Mouse (Mus musculus) mouse trophoblast stem cell (cell line): ENCODE results near the gene Skiv2l.
"Not testable (repeated sequence)": the region's sequence is repeated elsewhere in the genome, so short reads cannot be mapped to it uniquely, and the experiment has no call there.

ENCODE experiments used
- in situ Hi-C, 2 experiments: fragments of 300-500 bp; cut with MseI, MboI; formaldehyde crosslinking; loops; 2 replicates in 1 of 2; 3 replicates in 1 of 2; pipeline ENCODE4 v1.15.1; 2025

The Skiv2l gene

DNA sequence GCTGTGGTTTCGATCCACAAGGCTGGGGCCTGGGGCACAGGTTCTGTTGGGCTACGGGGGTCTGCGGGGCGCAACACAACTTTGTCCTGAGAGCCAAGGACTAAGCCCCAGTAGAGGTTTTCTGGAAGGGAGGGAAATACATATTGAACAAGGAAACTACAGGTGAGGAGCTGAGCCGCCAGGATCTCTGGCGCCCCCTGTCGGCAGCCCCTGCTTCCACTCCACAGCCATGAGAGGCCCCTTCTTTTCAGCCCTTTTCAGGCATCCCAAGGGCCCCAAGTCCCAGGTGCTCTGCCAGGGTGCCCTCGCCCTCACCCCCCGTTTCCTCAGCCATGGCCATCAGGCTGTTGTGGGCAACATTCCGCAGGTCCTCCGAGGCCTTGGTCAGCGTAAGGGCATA lies 36.3 kb downstream of the Skiv2l start:
- in situ Hi-C loops = not testable (repeated sequence)

DNA sequence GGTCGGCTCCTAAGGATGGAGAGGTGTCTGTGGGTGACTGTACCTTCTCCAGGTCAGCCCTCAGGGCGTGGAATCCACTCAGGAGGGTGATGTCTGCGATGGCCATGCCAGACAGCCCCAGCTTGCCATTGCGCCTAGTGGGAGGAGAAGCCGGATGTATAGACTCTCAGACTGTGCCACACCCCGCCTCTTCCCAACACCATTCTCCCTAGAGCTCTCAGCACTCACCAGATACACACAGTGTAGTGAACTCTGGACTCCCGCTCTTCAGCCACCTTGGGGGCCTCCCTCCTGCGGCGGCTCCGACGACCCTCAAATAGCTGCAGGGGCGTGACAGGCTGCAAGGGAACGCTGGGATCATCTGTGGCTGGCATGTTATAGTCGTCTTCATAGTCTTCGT lies 38.7 kb downstream of the Skiv2l start:
- in situ Hi-C loops = no loop called here

DNA sequence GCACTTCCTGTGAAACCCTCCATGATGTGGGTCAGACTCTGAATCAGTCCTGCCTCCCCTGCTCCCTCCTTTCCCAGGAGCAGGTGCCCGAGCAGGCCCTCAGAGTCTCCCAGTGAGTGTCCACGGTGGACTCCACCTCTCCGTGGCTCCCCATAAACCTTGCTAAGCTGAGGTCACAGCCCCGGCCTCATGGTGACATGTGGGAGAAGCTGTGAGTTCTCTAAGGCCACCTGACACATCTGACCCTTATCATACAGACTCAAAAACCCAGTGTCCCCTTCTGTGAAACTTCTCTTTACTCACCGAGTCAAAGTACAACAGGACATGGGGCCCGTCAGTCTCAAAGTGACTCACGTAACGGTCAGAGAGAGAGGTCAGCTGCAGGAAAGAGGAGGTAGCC lies 39.2 kb downstream of the Skiv2l start:
- in situ Hi-C loops = not testable (repeated sequence)

DNA sequence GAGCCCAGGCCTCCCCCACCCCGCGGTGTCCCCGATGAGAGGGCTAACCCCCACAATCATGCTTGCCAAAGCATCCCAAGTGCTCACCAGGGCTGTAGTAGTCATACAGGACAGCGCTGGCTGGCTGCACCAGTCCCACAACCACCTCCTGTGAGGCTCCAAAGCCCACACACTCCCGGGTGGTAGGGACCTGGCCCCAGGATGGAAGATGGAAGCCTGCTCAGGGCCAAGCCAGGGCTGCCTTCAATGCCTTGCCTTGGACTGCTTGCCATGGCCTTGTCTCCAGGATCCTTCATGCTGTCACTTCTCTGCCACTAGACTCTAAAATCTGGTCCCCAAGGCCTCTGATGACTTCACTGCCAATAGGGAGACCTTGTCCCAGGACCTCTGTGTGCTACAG lies 39.6 kb downstream of the Skiv2l start:
- in situ Hi-C loops = not testable (repeated sequence)

DNA sequence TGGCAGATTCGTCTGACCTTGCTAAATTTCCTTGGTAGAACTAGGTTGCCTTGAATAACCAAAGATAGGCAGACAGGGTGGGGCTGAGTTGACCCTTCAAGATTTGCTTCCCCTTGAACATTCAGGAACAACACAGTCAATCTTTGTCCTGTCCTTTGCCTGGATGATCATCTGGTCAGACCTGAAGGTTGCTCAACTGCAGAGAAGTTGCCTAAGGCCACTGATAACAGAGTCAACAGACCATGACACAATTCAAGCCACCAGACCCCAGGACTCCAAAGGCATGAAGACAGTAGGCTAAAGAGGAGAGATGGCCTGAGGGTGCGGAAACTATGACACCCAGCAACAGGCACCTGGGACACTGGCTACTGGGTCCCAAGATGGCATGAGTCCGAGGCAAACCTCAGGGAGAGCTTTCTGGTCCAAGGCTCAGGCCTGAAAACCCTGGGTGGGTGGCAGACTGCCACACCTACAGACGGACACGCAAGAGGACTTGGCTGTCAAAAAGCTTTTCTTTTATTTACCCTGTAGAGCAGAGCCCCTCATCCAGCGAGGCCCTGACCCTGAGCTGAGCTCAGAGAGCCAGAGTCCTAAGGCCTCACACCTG lies 41.3 kb downstream of the Skiv2l start:
- in situ Hi-C loops = no loop called here

DNA sequence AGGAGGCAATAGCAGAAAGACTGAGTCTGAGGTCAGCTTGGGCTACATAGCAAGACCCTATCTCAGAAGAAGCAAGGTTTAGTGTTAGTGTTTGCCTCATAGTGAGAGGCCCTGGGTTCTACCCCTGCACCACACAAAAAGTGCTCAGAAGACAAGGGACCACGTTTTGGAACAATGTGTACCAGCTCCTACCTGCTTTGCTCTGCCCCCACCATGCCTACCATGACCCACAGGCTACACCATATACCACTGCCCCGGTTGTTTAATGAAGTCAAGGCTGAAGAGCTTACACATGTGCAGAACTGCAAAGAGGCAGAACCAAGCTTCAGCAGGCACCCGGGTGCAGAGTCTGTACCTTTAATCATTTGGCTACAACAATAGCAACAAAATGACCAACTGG lies 42.8 kb downstream of the Skiv2l start:
- in situ Hi-C loops = no loop called here

DNA sequence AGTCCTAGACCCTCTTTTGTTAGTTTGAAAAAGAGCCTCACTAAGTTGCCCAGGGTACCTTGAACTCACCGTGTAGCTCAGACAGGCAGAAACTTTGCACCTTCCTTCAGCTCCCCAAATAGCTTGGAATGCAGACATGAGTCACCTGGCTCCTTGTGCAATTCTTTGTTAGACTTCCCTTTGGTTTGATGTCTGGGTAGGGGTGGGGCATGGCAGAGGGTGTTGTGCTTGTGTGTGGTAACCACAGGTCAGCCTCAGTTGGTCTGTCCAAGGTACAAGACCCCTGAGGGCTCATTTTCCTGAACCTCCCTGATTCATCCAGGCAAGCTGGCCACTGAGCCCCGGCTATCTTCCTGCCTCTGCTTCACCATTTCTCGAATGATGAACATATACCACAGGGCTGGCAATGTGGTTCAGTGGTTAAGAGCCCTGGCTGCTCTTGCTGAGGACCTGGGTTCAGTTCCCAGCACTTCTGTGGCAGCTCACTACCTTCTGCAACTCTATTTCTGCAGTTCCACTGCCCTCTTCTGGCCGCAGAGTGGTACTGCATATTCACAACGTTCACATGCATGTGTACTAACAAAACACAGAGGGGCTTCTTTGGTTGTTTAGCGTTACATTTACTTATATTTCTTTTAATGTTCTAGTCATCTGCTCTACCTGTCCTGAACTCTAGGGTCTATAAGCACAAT lies 45.0 kb downstream of the Skiv2l start:
- in situ Hi-C loops = loop anchor here in 1 of 2 experiments (5.0 kb wide), 1 partner anchor 83 kb away; no protein-coding TSS in a partner anchor

DNA sequence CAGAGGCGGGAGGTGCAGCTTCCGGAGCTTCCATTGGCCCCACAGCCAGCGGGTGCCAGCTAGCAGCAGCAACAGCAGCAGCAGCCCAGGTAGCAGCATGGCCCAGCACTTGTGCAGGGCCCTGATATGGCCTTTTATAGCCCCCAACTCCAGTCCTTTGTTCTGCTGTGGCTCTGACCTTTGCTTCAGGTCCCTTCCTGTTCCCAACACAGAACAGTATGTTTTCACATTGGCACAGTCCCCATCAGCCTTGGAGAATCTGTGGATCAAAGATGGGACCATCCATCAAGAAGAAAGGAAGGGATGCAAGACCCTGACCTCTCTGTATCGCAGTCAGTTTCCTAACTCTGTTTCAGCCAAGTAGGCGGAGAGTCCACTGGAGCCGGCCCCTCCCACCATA lies 45.7 kb downstream of the Skiv2l start, which contains the start of gene Cyp21a1:
TSS of gene Cyp21a1 (minus strand) at position 261 of the 400 bp plus-strand sequence.
- in situ Hi-C loops = loop anchor here in 1 of 2 experiments (5.0 kb wide), 1 partner anchor 82 kb away; no protein-coding TSS in a partner anchor

DNA sequence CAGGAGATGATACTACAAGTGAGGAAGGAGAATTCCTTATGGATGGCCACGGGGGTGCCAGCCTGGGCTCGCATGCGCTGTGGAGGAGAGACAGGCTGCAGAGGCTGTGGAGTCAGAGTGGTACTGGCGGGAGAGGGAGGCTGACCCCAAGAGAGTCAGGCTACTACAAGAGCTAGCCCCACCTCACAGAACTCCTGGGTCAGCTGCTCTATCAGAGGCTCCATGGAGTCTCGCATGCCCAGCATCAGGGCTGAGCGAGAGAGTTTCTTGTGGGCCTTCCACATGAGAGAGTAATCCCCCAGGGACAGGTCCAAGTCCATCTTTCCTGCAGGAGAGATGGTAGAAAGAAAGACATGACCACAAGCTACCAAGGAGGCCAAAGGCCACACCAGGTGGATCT lies 46.6 kb downstream of the Skiv2l start:
- in situ Hi-C loops = loop anchor here in 1 of 2 experiments (5.0 kb wide), 1 partner anchor 81 kb away; no protein-coding TSS in a partner anchor

DNA sequence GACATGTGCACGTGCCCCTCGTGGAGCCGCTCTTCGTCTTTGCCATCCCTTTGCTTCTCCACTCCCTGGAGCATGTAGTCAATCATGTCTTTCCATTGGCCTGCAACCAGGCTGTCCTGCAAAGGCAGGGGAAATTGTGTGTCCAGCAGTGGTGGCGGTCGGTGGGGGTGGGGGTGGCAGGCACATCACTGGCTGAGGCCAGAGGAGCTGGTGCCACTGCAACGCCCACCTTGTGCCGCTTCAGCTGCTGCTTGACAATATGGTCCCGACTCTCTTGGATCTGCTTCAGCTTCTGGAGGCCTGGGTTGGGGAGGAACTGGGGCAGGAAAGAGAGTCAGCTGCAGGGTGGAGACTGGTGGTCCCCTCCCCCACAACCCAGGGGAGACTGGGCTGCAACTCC lies 47.3 kb downstream of the Skiv2l start:
- in situ Hi-C loops = loop anchor here in 1 of 2 experiments (5.0 kb wide), 1 partner anchor 80 kb away; no protein-coding TSS in a partner anchor

DNA sequence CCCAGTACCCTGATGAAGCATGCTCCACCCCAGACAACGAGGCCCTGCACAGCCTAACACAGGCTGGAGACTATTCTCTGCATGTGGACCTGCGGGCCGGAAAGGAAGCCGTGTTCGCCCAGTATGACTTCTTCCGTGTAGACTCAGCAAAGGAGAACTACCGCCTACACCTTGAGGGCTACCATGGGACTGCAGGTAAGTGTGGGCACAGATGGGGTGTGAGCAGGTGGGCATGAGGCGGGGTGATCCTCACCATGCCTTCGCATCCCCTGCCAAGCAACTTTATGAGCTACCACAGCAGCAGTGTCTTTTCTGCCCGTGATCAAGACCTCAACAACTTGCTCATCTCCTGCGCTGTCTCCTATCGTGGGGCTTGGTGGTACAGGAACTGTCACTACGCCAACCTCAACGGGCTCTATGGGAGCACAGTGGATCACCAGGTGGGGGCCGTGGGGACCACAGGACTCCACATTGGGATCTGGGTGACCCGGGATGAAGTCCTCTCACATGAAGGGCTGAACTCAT lies 49.2 kb downstream of the Skiv2l start:
- in situ Hi-C loops = loop anchor here in 1 of 2 experiments (5.0 kb wide), 1 partner anchor 79 kb away; no protein-coding TSS in a partner anchor

DNA sequence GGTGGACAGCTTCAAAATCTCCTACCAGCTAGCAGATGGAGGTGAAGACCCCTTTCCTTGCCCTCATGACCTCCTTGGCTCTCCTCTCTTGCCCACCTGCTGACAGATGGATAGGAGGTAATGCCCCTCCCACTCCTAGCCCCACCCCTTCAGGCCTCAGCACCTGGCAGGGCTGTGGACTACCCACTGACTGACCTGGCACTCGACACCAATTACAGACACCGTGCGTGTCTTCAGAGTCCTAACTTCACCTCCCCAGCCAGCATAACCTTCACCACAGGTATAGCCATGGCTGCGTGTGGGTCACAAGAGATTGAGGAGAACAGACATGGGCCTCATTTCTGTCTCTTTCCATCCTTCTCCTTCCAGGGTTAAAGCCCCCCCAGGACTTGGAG lies 50.5 kb downstream of the Skiv2l start:
- in situ Hi-C loops = no loop called here

DNA sequence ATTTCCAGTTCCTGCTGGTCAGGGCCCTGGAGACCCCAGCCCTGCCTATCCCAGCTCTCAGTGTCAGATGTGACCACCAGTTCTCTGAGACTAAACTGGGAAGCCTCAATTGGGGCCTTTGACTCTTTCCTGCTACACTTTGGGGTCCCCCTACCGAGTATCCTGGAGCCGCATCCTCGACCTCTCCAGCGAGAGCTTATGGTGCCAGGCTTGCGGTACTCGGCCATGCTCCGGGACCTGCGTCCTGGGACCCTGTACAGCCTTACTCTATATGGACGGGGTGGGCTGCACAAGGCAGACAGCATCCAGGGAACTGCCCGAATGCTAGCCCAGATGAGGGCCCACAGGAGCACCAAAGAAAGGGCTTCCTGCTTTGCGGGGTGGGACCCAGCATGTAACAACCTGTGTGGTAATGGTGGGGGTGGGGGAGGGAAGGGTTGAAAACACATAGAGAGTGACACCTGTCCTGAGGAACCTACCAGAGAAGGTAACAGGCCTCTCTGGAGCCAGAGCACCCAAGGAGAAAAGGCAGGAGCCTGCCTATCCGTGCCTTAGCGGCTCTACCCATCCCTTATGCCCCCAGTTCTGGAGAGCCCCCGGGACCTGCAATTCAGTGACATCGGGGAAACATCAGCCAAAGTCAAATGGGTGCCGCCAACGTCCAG lies 51.0 kb downstream of the Skiv2l start:
- in situ Hi-C loops = no loop called here

DNA sequence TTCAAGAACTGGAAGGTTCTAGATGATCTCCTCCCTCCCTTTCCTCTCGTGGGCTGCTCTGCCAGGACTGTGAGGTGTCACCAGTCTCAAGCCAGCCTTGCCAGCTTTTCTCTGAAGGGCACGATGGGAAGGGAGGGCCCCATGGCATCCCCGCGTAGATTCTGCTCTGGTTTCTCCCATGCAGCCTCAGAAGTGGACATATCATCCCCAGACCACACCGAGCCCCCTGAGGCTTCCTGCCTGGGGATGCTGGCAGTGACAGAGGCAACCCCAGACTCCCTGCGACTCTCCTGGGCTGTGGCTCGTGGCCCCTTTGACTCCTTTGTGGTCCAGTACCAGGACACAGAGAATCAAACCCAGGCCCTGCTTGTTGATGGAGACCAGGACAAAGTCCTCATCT lies 51.9 kb downstream of the Skiv2l start:
- in situ Hi-C loops = not testable (repeated sequence)

DNA sequence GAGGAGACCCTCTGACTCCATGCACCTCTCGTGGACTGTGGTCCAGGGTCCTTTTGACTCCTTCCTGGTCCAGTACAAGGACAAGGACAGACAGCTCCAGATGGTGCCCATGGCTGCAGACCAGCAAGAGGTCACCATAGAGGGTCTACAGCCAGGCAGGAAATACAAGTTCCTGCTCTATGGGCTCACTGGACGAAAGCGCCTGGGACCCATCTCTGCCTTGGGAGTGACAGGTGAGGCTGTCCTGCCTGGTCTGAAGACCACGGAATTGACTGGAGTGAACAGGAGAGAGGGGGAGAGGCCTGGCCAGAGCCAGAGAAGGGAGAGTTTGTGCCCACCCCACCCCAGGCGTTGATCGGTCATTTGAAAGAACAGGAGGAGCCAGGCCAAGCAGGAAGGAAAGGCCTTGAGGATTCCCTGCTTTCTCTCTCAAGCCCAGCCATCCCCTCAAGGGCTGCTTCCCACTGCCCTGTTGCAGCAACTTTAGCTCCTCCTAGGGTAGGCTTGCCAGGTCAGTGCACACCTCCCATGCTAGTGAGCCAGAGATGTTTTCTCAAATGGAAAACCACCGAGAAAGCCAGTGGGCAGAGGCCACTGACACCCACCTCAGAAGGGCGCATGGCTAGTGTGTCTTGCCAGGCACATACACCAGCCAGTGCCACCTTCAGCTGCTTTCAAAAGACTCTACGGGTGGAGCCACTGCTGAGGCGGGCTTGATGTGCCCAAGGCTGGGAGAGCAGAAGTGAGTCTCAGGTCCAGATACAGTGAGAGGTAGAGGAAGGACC lies 52.6 kb downstream of the Skiv2l start:
- in situ Hi-C loops = not testable (repeated sequence)

DNA sequence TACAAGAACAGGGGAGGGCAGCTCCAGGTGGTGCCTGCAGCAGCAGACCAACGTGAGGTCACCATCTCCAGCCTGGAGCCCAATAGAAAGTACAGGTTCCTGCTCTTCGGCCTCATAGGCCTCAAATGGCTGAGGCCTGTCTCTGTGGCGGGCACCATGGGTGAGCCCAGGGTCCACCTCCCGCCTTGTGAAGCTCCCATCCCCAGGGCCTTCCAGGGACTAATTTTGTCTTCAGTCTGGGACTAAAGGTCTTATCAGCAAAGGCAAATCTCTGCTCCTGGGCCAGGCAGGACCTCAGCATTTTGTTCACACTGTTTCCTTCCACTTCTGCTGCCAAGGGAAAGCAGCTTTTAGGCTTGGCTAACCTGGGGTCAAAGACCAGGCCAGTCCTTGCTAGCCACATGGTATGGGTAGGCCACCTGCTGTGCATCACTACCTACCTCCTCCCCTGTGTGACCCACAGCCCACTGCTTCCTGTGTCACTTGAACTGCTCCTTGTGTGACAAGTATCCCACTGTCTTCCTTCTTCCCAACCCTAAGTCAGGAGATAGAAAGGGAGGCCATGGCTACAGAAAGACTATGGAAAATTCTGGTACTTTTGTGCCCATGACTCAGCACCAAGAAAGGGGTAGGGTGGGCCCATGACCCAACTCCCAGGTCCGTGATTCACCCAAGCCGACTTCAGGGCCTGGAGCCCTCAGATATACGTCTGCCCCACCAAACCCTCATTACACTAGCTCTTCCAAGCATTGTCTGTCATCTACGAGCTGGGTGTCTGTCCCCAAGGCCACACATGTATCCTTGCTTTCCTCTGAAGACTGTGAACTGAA lies 53.5 kb downstream of the Skiv2l start:
- in situ Hi-C loops = no loop called here

DNA sequence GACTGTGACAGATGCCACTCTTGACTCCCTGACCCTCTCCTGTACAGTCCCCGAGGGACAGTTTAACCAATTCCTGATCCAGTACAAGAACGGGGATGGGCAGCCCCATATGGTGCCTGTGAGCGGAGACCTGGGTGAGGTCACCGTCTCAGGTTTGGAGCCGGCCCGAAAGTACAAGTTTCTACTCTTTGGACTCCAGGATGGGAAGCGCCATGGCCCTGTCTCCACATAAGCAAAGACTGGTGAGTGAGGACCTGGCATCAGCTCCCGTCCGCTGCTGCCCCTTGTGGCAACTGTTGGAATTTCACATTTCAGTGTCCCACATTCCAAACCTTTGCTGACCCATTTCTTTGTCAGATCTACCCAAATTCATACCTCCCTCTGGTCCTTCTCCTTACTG lies 54.4 kb downstream of the Skiv2l start:
- in situ Hi-C loops = no loop called here

DNA sequence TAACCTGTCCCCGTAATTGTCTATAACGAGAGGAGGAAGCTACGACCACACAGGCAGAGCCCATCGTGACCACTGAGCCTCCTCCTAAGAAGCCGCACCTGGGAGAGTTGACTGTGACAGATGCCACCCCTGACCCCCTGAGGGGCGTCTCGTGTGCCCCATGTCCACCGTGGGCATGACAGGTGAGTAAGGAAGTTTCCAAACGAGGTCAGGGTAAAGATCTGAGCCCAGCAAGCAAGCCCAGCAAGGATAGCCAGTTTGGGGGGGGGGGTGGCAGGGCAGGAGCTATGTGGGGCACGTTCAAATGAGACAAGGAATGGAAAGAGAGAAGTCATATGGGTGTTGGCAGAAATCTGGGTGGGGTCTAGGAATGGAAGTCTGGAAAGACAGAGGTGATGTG lies 55.0 kb downstream of the Skiv2l start:
- in situ Hi-C loops = no loop called here
